Mouse (Mus musculus): ENCODE measurements around the gene Taf11. TPM values are rescaled to one million over a fixed set of nuclear protein-coding genes. Genes with fewer than 3 reads are reported as not detected.

The Taf11 gene
- total and polyA plus RNA-seq, 2 experiments from 2014 or later: 12.1 to 39.9 TPM

DNA sequence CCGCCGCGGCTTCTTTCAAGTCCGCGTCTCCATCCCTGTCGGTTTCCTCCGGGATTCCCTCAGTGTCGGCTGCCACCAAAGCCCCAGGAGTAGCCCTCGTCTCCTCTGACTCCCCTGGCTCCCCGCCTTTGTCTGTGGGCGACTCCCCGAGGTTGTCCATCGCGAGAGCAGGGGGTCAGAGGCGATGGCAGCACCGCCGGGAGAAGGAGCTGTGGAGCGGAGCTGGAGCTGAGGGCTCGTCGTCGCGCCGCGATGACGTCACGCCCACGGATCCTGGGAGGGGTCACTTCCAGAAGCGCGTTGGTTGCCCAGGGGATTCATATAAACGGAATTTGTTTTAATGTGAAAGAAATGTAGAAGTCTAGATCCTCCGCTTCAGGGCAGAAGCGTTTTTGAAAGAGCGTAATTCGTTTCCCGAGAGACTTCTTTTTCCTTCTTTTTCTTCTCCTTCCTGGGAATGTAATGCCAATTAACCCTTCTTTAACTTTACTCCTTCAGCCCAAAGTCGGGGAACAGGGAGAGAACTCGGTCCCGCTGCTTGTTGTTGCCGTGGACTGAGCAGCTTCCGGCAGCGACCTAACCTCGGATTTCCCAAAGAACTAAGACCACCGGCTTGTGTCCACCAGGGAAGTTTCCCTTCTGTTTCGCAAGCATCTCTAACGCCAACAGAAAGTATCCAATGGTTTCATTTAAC is 2.0 kb downstream of the Taf11 start:
- WGBS: under 1% methylated on average over 45 of the region's 45 CpGs
- Histone ChIP-seq H3K9me3 (replicated peaks; ENCODE audit: control insufficient read depth, low read length) (no peaks in the 10 kb centered on the region), H3K4me3 (ENCODE audit: low read depth, low read length) (peak overlapping the region; percentile 95), H3K27ac (ENCODE audit: low read depth) (peak overlapping the region; percentile 90), H3K36me3 (replicated peaks; ENCODE audit: control insufficient read depth, insufficient read depth, low read length) (peaks cover 22% of the 10 kb centered on the region), H3K9ac (replicated peaks; ENCODE audit: low read depth, low read length) (peak overlapping the region; percentile 89), H3K4me1 (ENCODE audit: control insufficient read depth, insufficient read depth) (peaks cover 21% of the 10 kb centered on the region), H3K27me3 (ENCODE audit: control insufficient read depth, insufficient read depth, low read length) (no peaks in the 10 kb centered on the region), H3K4me2 (ENCODE audit: low read depth, low read length) (peak overlapping the region; percentile 99)
- ATAC-seq (ENCODE audit: insufficient read depth, low read depth): peak; percentile 65
- DNase-seq (ENCODE audit: low spot score): peak; percentile 87
- TF ChIP-seq CTCF (IDR thresholded peaks at IDR 0.05; ENCODE audit: low read depth) (peak; percentile 44), EP300 (IDR thresholded peaks at IDR 0.05; ENCODE audit: low read depth) (0 out of 2 replicates have a peak, but pooled peaks have one; percentile 58)

DNA sequence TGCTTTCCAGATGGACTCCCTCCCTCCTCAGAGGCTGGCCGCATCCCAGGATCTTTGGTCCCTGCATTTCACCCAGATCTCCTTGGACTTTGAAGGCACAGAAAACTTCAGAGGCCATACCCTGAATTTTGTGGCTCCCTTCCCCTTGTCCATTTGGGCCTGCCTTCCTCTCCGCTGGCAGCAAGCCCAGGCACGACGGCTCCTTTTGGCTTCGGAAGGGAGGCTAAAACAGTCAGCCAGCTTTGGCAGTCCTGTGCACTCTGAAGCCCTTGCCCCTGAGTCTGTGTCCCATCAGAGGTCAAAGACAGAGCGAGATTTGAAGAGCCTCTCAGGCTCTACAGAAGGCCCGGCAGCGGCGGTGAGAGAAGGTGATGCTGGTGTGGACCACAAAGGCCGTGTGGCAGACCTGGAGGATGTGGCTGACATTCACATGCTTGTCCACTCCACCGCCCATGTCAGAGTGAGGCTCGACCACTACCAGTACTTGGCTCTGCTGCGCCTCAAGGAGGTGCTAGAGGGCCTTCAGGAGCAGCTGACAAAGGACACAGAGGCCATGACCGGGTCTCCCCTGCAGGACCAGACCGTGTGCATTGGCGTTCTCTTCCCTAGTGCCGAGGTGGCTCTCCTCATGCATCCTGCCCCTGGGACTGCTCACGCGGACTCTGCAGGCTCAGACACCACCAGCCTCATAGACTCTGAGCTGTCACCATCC is 23.0 kb downstream of the Taf11 start:
- 54% methylated on average over 19 of the region's 19 CpGs for WGBS
- Histone ChIP-seq H3K27ac (ENCODE audit: low read depth) (peak overlapping the region; percentile 19), H3K4me3 (ENCODE audit: low read depth, low read length) (no peak overlapping the region), H3K27me3 (ENCODE audit: control insufficient read depth, insufficient read depth, low read length) (no peaks in the 10 kb centered on the region), H3K9ac (replicated peaks; ENCODE audit: low read depth, low read length) (0 out of 2 replicates have a peak overlapping the region, but pooled peaks have one; percentile 5), H3K4me2 (ENCODE audit: low read depth, low read length) (no peak overlapping the region), H3K9me3 (replicated peaks; ENCODE audit: control insufficient read depth, low read length) (no peaks in the 10 kb centered on the region), H3K4me1 (ENCODE audit: control insufficient read depth, insufficient read depth) (0 out of 2 replicates have a peak, but pooled peaks cover 6% of the 10 kb centered on the region), H3K36me3 (replicated peaks; ENCODE audit: control insufficient read depth, insufficient read depth, low read length) (peaks cover 38% of the 10 kb centered on the region)
- DNase-seq (ENCODE audit: low spot score) (peak; percentile 51), ATAC-seq (ENCODE audit: insufficient read depth, low read depth) (peak; percentile 72)
- no peak for TF ChIP-seq EP300 (IDR thresholded peaks at IDR 0.05; ENCODE audit: low read depth)
- peak; percentile 37 for TF ChIP-seq CTCF (IDR thresholded peaks at IDR 0.05; ENCODE audit: low read depth)

DNA sequence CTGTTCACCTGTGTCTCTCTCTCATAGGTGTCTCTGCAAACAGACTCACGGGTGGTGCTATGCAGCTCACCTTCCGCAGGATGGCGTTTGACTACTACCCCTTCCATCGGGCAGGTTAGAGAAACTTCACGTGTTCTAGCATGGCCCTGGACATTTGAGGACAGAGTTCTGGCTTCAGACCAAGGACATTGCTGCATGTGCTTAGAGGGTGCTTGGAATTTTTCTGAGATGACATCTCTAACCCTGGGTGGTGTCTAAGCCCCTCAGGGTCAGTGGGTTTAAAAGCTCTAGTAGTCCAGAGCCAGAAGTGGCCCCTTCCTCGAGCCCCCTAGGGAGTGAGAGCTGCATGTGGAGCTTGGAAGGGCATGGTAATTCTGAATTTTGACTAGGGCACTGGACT is 25.6 kb downstream of the Taf11 start:
- 77% methylated on average over 6 of the region's 6 CpGs for WGBS
- Histone ChIP-seq H3K27ac (ENCODE audit: low read depth) (no peak overlapping the region), H3K36me3 (replicated peaks; ENCODE audit: control insufficient read depth, insufficient read depth, low read length) (peaks cover 53% of the 10 kb centered on the region)

DNA sequence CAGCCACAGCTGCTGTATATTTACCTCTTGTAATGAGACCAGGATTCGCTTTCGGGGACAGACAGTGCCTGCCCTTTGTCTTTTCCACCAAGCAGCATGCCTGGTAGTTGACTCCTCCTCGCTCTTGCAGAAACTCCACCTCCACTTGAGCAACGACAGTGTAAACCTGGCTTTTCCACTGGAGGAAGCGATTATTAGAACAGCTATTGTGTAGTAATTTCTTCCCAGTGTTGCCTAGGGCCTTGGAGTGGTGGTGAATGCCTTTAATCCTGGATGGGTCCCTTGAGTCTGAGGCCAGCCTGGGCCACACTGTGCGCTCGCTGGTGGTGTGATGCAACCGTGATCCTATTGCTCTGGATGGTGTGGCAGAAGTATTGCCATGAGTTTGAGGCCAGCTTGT is 26.5 kb downstream of the Taf11 start:
- H3K4me2 ChIP-seq (ENCODE audit: low read depth, low read length): no peak overlapping the region
- ATAC-seq (ENCODE audit: insufficient read depth, low read depth) (no peak), DNase-seq (ENCODE audit: low spot score) (no peak)
- no peaks in the 10 kb centered on the region for H3K27me3 ChIP-seq (ENCODE audit: control insufficient read depth, insufficient read depth, low read length)
- no peaks in the 10 kb centered on the region for H3K9me3 ChIP-seq (replicated peaks; ENCODE audit: control insufficient read depth, low read length)
- WGBS: 88% methylated on average over 8 of the region's 8 CpGs
- H3K27ac ChIP-seq (ENCODE audit: low read depth): no peak overlapping the region
- H3K4me3 ChIP-seq (ENCODE audit: low read depth, low read length): no peak overlapping the region
- TF ChIP-seq EP300 (IDR thresholded peaks at IDR 0.05; ENCODE audit: low read depth): no peak
- TF ChIP-seq CTCF (IDR thresholded peaks at IDR 0.05; ENCODE audit: low read depth): no peak
- H3K36me3 ChIP-seq (replicated peaks; ENCODE audit: control insufficient read depth, insufficient read depth, low read length): peaks cover 49% of the 10 kb centered on the region
- H3K4me1 ChIP-seq (ENCODE audit: control insufficient read depth, insufficient read depth): 0 out of 2 replicates have a peak, but pooled peaks cover 6% of the 10 kb centered on the region
- H3K9ac ChIP-seq (replicated peaks; ENCODE audit: low read depth, low read length): no peak overlapping the region

More for the DNA sequence above, 25.6 kb downstream of the Taf11 start:
- Histone ChIP-seq H3K4me2 (ENCODE audit: low read depth, low read length) (no peak overlapping the region), H3K4me3 (ENCODE audit: low read depth, low read length) (no peak overlapping the region), H3K4me1 (ENCODE audit: control insufficient read depth, insufficient read depth) (0 out of 2 replicates have a peak, but pooled peaks cover 6% of the 10 kb centered on the region), H3K27me3 (ENCODE audit: control insufficient read depth, insufficient read depth, low read length) (no peaks in the 10 kb centered on the region), H3K9me3 (replicated peaks; ENCODE audit: control insufficient read depth, low read length) (no peaks in the 10 kb centered on the region), H3K9ac (replicated peaks; ENCODE audit: low read depth, low read length) (no peak overlapping the region)
- no peak for ATAC-seq (ENCODE audit: insufficient read depth, low read depth)
- TF ChIP-seq CTCF (IDR thresholded peaks at IDR 0.05; ENCODE audit: low read depth) (no peak), EP300 (IDR thresholded peaks at IDR 0.05; ENCODE audit: low read depth) (no peak)
- no peak for DNase-seq (ENCODE audit: low spot score)

DNA sequence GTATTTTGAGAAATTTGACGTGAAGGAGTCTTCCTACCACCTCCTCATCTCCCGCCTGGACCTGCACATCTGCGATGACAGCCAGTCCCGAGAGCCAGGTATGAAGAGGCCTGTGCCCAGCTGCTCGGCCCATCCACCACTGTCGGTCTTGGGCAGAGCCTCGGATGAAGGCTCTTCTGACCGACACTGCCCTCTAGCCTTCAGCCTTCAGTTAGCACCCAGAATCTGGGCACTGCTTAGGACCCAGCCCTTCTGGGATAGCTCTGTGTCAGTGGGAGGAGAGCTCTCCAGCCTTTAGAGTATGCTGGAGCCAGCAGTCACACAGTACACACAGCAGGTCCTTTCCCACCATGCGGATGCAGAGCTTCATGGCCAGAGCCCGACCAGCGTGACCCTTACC is 28.1 kb downstream of the Taf11 start:
- peak; percentile 69 for ATAC-seq (ENCODE audit: insufficient read depth, low read depth)
- H3K4me1 ChIP-seq (ENCODE audit: control insufficient read depth, insufficient read depth): no peaks in the 10 kb centered on the region
- H3K4me3 ChIP-seq (ENCODE audit: low read depth, low read length): no peak overlapping the region
- 58% methylated on average over 11 of the region's 11 CpGs for WGBS
- no peak overlapping the region for H3K27ac ChIP-seq (ENCODE audit: low read depth)
- H3K36me3 ChIP-seq (replicated peaks; ENCODE audit: control insufficient read depth, insufficient read depth, low read length): peaks cover 50% of the 10 kb centered on the region
- H3K4me2 ChIP-seq (ENCODE audit: low read depth, low read length): no peak overlapping the region
- DNase-seq (ENCODE audit: low spot score): peak; percentile 33
- H3K27me3 ChIP-seq (ENCODE audit: control insufficient read depth, insufficient read depth, low read length): no peaks in the 10 kb centered on the region
- no peak overlapping the region for H3K9ac ChIP-seq (replicated peaks; ENCODE audit: low read depth, low read length)
- H3K9me3 ChIP-seq (replicated peaks; ENCODE audit: control insufficient read depth, low read length): no peaks in the 10 kb centered on the region
- peak; percentile 55 for TF ChIP-seq CTCF (IDR thresholded peaks at IDR 0.05; ENCODE audit: low read depth)
- TF ChIP-seq EP300 (IDR thresholded peaks at IDR 0.05; ENCODE audit: low read depth): no peak
